Mouse (Mus musculus) ES-E14 (cell line): ENCODE results near the gene Rbp3. TPM values are rescaled to one million over a fixed set of nuclear protein-coding genes. Genes with fewer than 3 reads are reported as not detected.

Experiments used
- DNase-seq: peaks from one replicate; pipeline ENCODE4 v3.0.0-alpha.2; 2013; ENCODE audit warnings: low read depth, low spot score
- H3K27ac ChIP-seq: 2 replicates; pipeline ENCODE4 v1.5.1; 2012; ENCODE audit warnings: low read depth, mild to moderate bottlenecking, low read length, moderate library complexity, mixed read lengths; ENCODE audit not compliant: poor library complexity, insufficient read depth, severe bottlenecking
- H3K36me3 ChIP-seq: 2 replicates; pipeline ENCODE4 v1.6.1; 2012; ENCODE audit warnings: mild to moderate bottlenecking, low read length, moderate library complexity, mixed read lengths; ENCODE audit not compliant: control insufficient read depth, poor library complexity, insufficient read depth, severe bottlenecking
- H3K4me1 ChIP-seq, 2 experiments: fragments of 150-350 bp in 1 of 2; sonication (generic) in 1 of 2; 2 replicates each; pipeline ENCODE4 v1.6.1; 2012; ENCODE audit warnings: low read length in 2 of 2, mild to moderate bottlenecking in 1 of 2, mixed read lengths in 1 of 2; ENCODE audit not compliant: control insufficient read depth in 2 of 2, insufficient read depth in 2 of 2, poor library complexity in 1 of 2
- H3K4me3 ChIP-seq, 2 experiments: fragments of 150-350 bp in 1 of 2; sonication (generic) in 1 of 2; 2 replicates each; pipeline ENCODE4 v1.5.1; 2012; ENCODE audit warnings: low read length in 2 of 2, low read depth in 1 of 2, mild to moderate bottlenecking in 1 of 2, mixed read lengths in 1 of 2; ENCODE audit not compliant: insufficient read depth in 1 of 2, poor library complexity in 1 of 2, severe bottlenecking in 1 of 2
- H3K9ac ChIP-seq: 2 replicates; pipeline ENCODE4 v1.6.1; 2012; ENCODE audit warnings: low read depth, mild to moderate bottlenecking, low read length, mixed read lengths; ENCODE audit not compliant: poor library complexity, insufficient read depth, severe bottlenecking
- H3K9me3 ChIP-seq: fragments of 150-350 bp; sonication (generic); 2 replicates; pipeline ENCODE4 v1.6.1; 2012; ENCODE audit warnings: low read depth, mild to moderate bottlenecking, low read length; ENCODE audit not compliant: control insufficient read depth, insufficient read depth
- CHD2 ChIP-seq: IDR thresholded peaks from 2 replicates; pipeline ENCODE4 v1.6.1; 2014; ENCODE audit warnings: mild to moderate bottlenecking, low read depth, low read length, inconsistent platforms
- HCFC1 ChIP-seq: IDR thresholded peaks from 2 replicates; pipeline ENCODE4 v1.6.1; 2012; ENCODE audit warnings: low read length, inconsistent platforms, borderline replicate concordance; ENCODE audit not compliant: insufficient read depth
- MAFK ChIP-seq: IDR thresholded peaks from 2 replicates; pipeline ENCODE4 v1.6.1; 2014; ENCODE audit warnings: mild to moderate bottlenecking, low read depth, low read length, inconsistent platforms; ENCODE audit not compliant: insufficient read depth
- ZC3H11A ChIP-seq: IDR thresholded peaks from 2 replicates; pipeline ENCODE4 v1.6.1; 2012; ENCODE audit warnings: low read depth, mild to moderate bottlenecking, inconsistent platforms, low read length, borderline replicate concordance
- ZNF384 ChIP-seq: IDR thresholded peaks from 2 replicates; pipeline ENCODE4 v1.6.1; 2012; ENCODE audit warnings: low read depth, low read length, inconsistent platforms
- in situ Hi-C, 2 experiments: fragments of 600-800 bp; cut with MboI; formaldehyde crosslinking; loops; one replicate each; pipeline ENCODE4 v1.15.1; 2025; ENCODE audit warnings: low sequenced_read_pairs in 2 of 2, inconsistent platforms in 1 of 2; ENCODE audit not compliant: unreplicated experiment in 2 of 2
- total RNA-seq: library from RNA; depleted of rRNA; stranded (reverse); fragments of 300-350 nt; gene quantifications from 2 replicates; pipeline ENCODE4 v1.2.3, GENCODE M21; 2012; rRNA removed

Rbp3 gene
- total RNA-seq, 1 experiment, result not detected

GRCm38 (mm10) chr14:33993521-33994289 is 39.9 kb downstream of the Rbp3 start:
- Histone ChIP-seq H3K4me3 (no peak overlapping the region), H3K9me3 (no peaks in the 10 kb centered on the region), H3K9ac (no peak overlapping the region), H3K4me1 (no peaks in the 10 kb centered on the region), H3K36me3 (no peaks in the 10 kb centered on the region), H3K27ac (no peak overlapping the region)
- no peak for TF ChIP-seq ZNF384
- no peak for TF ChIP-seq HCFC1
- TF ChIP-seq CHD2, result no peak
- no peak for TF ChIP-seq MAFK
- no peak for TF ChIP-seq ZC3H11A
- no peak for DNase-seq
- in situ Hi-C loops, result loop anchor here in 1 of 2 experiments (10.0 kb wide), 1 partner anchor 61 kb away; the partner anchor contains the start of gene Antxrl

GRCm38 (mm10) chr14:33997427-33997826 is 43.6 kb downstream of the Rbp3 start:
- in situ Hi-C loops, result loop anchor here in 1 of 2 experiments (10.0 kb wide), 1 partner anchor 57 kb away; the partner anchor contains the start of gene Antxrl
- no peak overlapping the region for H3K27ac ChIP-seq
- no peaks in the 10 kb centered on the region for H3K9me3 ChIP-seq
- H3K9ac ChIP-seq, result no peak overlapping the region
- no peaks in the 10 kb centered on the region for H3K36me3 ChIP-seq
- no peak for DNase-seq
- H3K4me1 ChIP-seq, result no peaks in the 10 kb centered on the region
- TF ChIP-seq CHD2 (no peak), MAFK (no peak), ZNF384 (no peak), ZC3H11A (no peak), HCFC1 (no peak)
- H3K4me3 ChIP-seq, result no peak overlapping the region

GRCm38 (mm10) chr14:34000076-34000475 is 46.3 kb downstream of the Rbp3 start:
- no peak overlapping the region for H3K4me3 ChIP-seq
- H3K27ac ChIP-seq, result no peak overlapping the region
- no peak overlapping the region for H3K9ac ChIP-seq
- TF ChIP-seq HCFC1, result no peak
- TF ChIP-seq MAFK, result no peak
- H3K9me3 ChIP-seq, result no peaks in the 10 kb centered on the region
- DNase-seq, result no peak
- H3K4me1 ChIP-seq, result no peaks in the 10 kb centered on the region
- no peaks in the 10 kb centered on the region for H3K36me3 ChIP-seq
- in situ Hi-C loops, result no loop called here

- DNase-seq, result no peak
- TF ChIP-seq CHD2, result no peak
- TF ChIP-seq MAFK, result no peak
- TF ChIP-seq HCFC1, result no peak
- no peak for TF ChIP-seq ZNF384
- TF ChIP-seq ZC3H11A, result no peak
- H3K4me3 ChIP-seq, result no peak overlapping the region
- no peak overlapping the region for H3K9ac ChIP-seq
- in situ Hi-C loops, result no loop called here
- no peaks in the 10 kb centered on the region for H3K9me3 ChIP-seq
- H3K36me3 ChIP-seq, result no peaks in the 10 kb centered on the region
- no peak overlapping the region for H3K27ac ChIP-seq
- no peaks in the 10 kb centered on the region for H3K4me1 ChIP-seq
Observed at GRCm38 (mm10) chr14:34001445-34001844, 47.6 kb downstream of the Rbp3 start.

- TF ChIP-seq ZC3H11A (no peak), HCFC1 (no peak), MAFK (no peak), CHD2 (no peak), ZNF384 (no peak)
- Histone ChIP-seq H3K4me3 (no peak overlapping the region), H3K27ac (no peak overlapping the region), H3K9ac (no peak overlapping the region), H3K4me1 (no peaks in the 10 kb centered on the region), H3K9me3 (no peaks in the 10 kb centered on the region), H3K36me3 (no peaks in the 10 kb centered on the region)
- in situ Hi-C loops, result no loop called here
- DNase-seq, result no peak
Observed at GRCm38 (mm10) chr14:34002358-34002757, 48.6 kb downstream of the Rbp3 start.

Other genes starting within 250 kb of the Rbp3 start
- 0.05 TPM in 1 of 2 replicates, not detected in the other for gene Gdf10, start 30.4 kb upstream of the Rbp3 start, total RNA-seq
- not detected in 2 replicates for gene Gdf2, start 13.0 kb upstream of the Rbp3 start, total RNA-seq
- not detected in 2 replicates for gene Zfp488, start 24.8 kb downstream of the Rbp3 start, total RNA-seq
- not detected in 2 replicates for gene Gm30083, start 61.2 kb downstream of the Rbp3 start, total RNA-seq
- gene Gm5460, start 62.8 kb downstream of the Rbp3 start, total RNA-seq, result not detected in 2 replicates
- gene Antxrl, start 98.7 kb downstream of the Rbp3 start, total RNA-seq, result not detected in 2 replicates
- gene Anxa8, start 132.0 kb downstream of the Rbp3 start, total RNA-seq, result 3.6 and 5.2 TPM in 2 replicates
- not detected in 2 replicates for gene A630023A22Rik, start 148.8 kb downstream of the Rbp3 start, total RNA-seq
- 0.45 and 0.85 TPM in 2 replicates for gene Npy4r, start 198.5 kb downstream of the Rbp3 start, total RNA-seq
- 0.58 and 1.6 TPM in 2 replicates for gene Gprin2, start 247.7 kb downstream of the Rbp3 start, total RNA-seq